Mouse (Mus musculus) heart, postnatal 10 days (tissue): ENCODE results near the gene Hrh3. TPM values are rescaled to one million over a fixed set of nuclear protein-coding genes. Genes with fewer than 3 reads are reported as not detected.
A peak's percentile ranks its signal among the peaks of the same experiment; 100 is the strongest.

Experiments used
- DNase-seq, 2 experiments: peaks; one replicate each; pipeline ENCODE4 v3.0.0; 2021
- intact Hi-C: fragments of 180-260 bp; cut with DNase I; formaldehyde crosslinking; loops from one replicate; pipeline ENCODE4 v1.15.1; 2025
- total RNA-seq, 2 experiments: library from RNA; stranded (reverse); gene quantifications; 2 replicates each; pipeline ENCODE4 v1.2.3; 2021

Hrh3 gene
- not detected for total RNA-seq

GRCm38 (mm10) chr2:180103978-180104658, at the start of gene Hrh3:
Gene Hrh3 (minus strand): TSS chr2:180104488.
- DNase-seq: peak; percentile 83 to 84
- intact Hi-C loops: no loop called here

- intact Hi-C loops: no loop called here
- DNase-seq: no peak
Observed at GRCm38 (mm10) chr2:180148551-180148950, 44.3 kb upstream of the Hrh3 start.

GRCm38 (mm10) chr2:180147379-180147778, 43.1 kb upstream of the Hrh3 start:
- peak; percentile 20 to 23 for DNase-seq
- intact Hi-C loops: no loop called here

- intact Hi-C loops: no loop called here
Observed at GRCm38 (mm10) chr2:180146091-180146490, 41.8 kb upstream of the Hrh3 start.

GRCm38 (mm10) chr2:180135414-180135813, 31.1 kb upstream of the Hrh3 start:
- intact Hi-C loops: no loop called here
- no peak for DNase-seq

More at GRCm38 (mm10) chr2:180146091-180146490, 41.8 kb upstream of the Hrh3 start:
- no peak for DNase-seq

GRCm38 (mm10) chr2:180133911-180134310, 29.6 kb upstream of the Hrh3 start:
- DNase-seq: no peak
- intact Hi-C loops: no loop called here

GRCm38 (mm10) chr2:180133231-180133630, 28.9 kb upstream of the Hrh3 start:
- intact Hi-C loops: no loop called here
- no peak for DNase-seq

- no peak for DNase-seq
- intact Hi-C loops: no loop called here
Observed at GRCm38 (mm10) chr2:180127675-180128074, 23.4 kb upstream of the Hrh3 start.

GRCm38 (mm10) chr2:180126195-180126594, 21.9 kb upstream of the Hrh3 start:
- intact Hi-C loops: no loop called here
- peak; percentile 47 to 59 for DNase-seq

GRCm38 (mm10) chr2:180124192-180124591, 19.9 kb upstream of the Hrh3 start:
- no peak for DNase-seq
- intact Hi-C loops: no loop called here

- DNase-seq: no peak
- intact Hi-C loops: no loop called here
Observed at GRCm38 (mm10) chr2:180120292-180120761, 16.0 kb upstream of the Hrh3 start.

GRCm38 (mm10) chr2:180119439-180120291, 15.4 kb upstream of the Hrh3 start:
- peak in 1 of 2 experiments; percentile 63 for DNase-seq
- intact Hi-C loops: loop anchor here (5.0 kb wide), 2 partner anchors 133 to 147 kb away; no protein-coding TSS in a partner anchor

GRCm38 (mm10) chr2:180118661-180119438, 14.6 kb upstream of the Hrh3 start, which contains the start of gene Osbpl2:
Gene Osbpl2 (plus strand): TSS chr2:180119306.
- intact Hi-C loops: loop anchor here (5.0 kb wide), 2 partner anchors 133 to 147 kb away; no protein-coding TSS in a partner anchor
- peak; percentile 100 for DNase-seq

- intact Hi-C loops: loop anchor here (2.0 to 5.0 kb wide), 3 partner anchors 47 to 145 kb away; partner anchors contain the start of gene Mtg2
- peak; percentile 32 to 47 for DNase-seq
Observed at GRCm38 (mm10) chr2:180117485-180118194, 13.4 kb upstream of the Hrh3 start.

GRCm38 (mm10) chr2:180116741-180117484, 12.6 kb upstream of the Hrh3 start:
- intact Hi-C loops: loop anchor here (2.0 to 5.0 kb wide), 3 partner anchors 46 to 145 kb away; partner anchors contain the start of gene Mtg2
- no peak for DNase-seq

GRCm38 (mm10) chr2:180116081-180116493, 11.8 kb upstream of the Hrh3 start:
- DNase-seq: peak; percentile 43
- intact Hi-C loops: loop anchor here (2.0 to 5.0 kb wide), 3 partner anchors 45 to 144 kb away; partner anchors contain the start of gene Mtg2

GRCm38 (mm10) chr2:180115279-180115678, 11.0 kb upstream of the Hrh3 start:
- intact Hi-C loops: loop anchor here (5.0 kb wide), 2 partner anchors 137 to 143 kb away; no protein-coding TSS in a partner anchor
- DNase-seq: peak; percentile 58 to 67

- intact Hi-C loops: no loop called here
- DNase-seq: peak; percentile 81 to 83
Observed at GRCm38 (mm10) chr2:180113909-180114890, 9.9 kb upstream of the Hrh3 start.
